Mouse (Mus musculus): ENCODE measurements around the gene Gpr142.

GRCm38 (mm10) chr11:114821325-114821724, 22.6 kb downstream of the Gpr142 start:
- TF ChIP-seq CTCF (conservative IDR thresholded peaks at IDR 0.05; ENCODE audit: insufficient read depth, insufficient read length, low read depth, low read length), result no peak
- no peak for TF ChIP-seq POLR2A (IDR thresholded peaks at IDR 0.05; ENCODE audit: low read depth, low read length)

All from kidney, adult 2 months (tissue).